Mouse (Mus musculus) cerebellum, postnatal 36 days (tissue): ENCODE measurements around the gene Myom3.

Experiments
- DNase-seq, 2 experiments: peaks; one replicate each; pipeline ENCODE4 v3.0.0; 2021 to 2022; ENCODE audit warnings: mixed read lengths in 2 of 2

Myom3 gene

GRCm38 (mm10) chr4:135816905-135817622 is 57.5 kb downstream of the Myom3 start:
- peak; percentile 21 to 39 for DNase-seq

- DNase-seq = no peak
These were observed 58.9 kb downstream of the Myom3 start for GRCm38 (mm10) chr4:135818366-135818765.

GRCm38 (mm10) chr4:135819826-135820526 is 60.5 kb downstream of the Myom3 start:
- DNase-seq = no peak

- no peak for DNase-seq
These were observed 62.3 kb downstream of the Myom3 start for GRCm38 (mm10) chr4:135821772-135822171.

GRCm38 (mm10) chr4:135823298-135823697 is 63.8 kb downstream of the Myom3 start:
- no peak for DNase-seq

- DNase-seq = no peak
These were observed 64.7 kb downstream of the Myom3 start for GRCm38 (mm10) chr4:135824254-135824653.

- DNase-seq = peak; percentile 15 to 16
These were observed 69.0 kb downstream of the Myom3 start for GRCm38 (mm10) chr4:135828491-135828890.

GRCm38 (mm10) chr4:135832070-135832469 is 72.6 kb downstream of the Myom3 start:
- DNase-seq = no peak

- DNase-seq = no peak
These were observed 74.0 kb downstream of the Myom3 start for GRCm38 (mm10) chr4:135833301-135834123.

GRCm38 (mm10) chr4:135834124-135834717 is 74.7 kb downstream of the Myom3 start:
- no peak for DNase-seq

- no peak for DNase-seq
These were observed 79.4 kb downstream of the Myom3 start for GRCm38 (mm10) chr4:135838925-135839292.

- DNase-seq = no peak
These were observed 79.9 kb downstream of the Myom3 start for GRCm38 (mm10) chr4:135839293-135840011.

- DNase-seq = no peak
These were observed 84.9 kb downstream of the Myom3 start for GRCm38 (mm10) chr4:135844400-135844799.

GRCm38 (mm10) chr4:135847581-135847980 is 88.1 kb downstream of the Myom3 start:
- no peak for DNase-seq

GRCm38 (mm10) chr4:135850411-135851095 is 91.0 kb downstream of the Myom3 start:
- no peak for DNase-seq

- DNase-seq = no peak
These were observed 92.4 kb downstream of the Myom3 start for GRCm38 (mm10) chr4:135851942-135852341.

GRCm38 (mm10) chr4:135853987-135854546 is 94.6 kb downstream of the Myom3 start:
- no peak for DNase-seq

GRCm38 (mm10) chr4:135854630-135855029 is 95.1 kb downstream of the Myom3 start:
- no peak for DNase-seq

GRCm38 (mm10) chr4:135855080-135855479 is 95.6 kb downstream of the Myom3 start:
- no peak for DNase-seq

GRCm38 (mm10) chr4:135855536-135856222 is 96.2 kb downstream of the Myom3 start, which contains the start of gene Srsf10:
TSS of gene Srsf10 (plus strand) at chr4:135855747.
- peak; percentile 92 to 96 for DNase-seq
